Mouse (Mus musculus): ENCODE measurements around the gene Hoxc9. TPM values are rescaled to one million over a fixed set of nuclear protein-coding genes. Genes with fewer than 3 reads are reported as not detected.

The Hoxc9 gene
- polyA plus RNA-seq, 1 experiment from 2014 or later, result 0.75 TPM

GRCm38 (mm10) chr15:102965003-102965891 is 11.0 kb upstream of the Hoxc9 start:
- Histone ChIP-seq H3K27ac (no peak overlapping the region), H3K4me2 (replicated peaks) (no peak overlapping the region), H3K27me3 (ENCODE audit: control insufficient read depth, insufficient read depth, low read length) (peaks cover 99% of the 10 kb centered on the region), H3K4me3 (replicated peaks; ENCODE audit: low read length) (no peak overlapping the region), H3K4me1 (replicated peaks; ENCODE audit: control insufficient read depth, insufficient read depth, low read length) (no peaks in the 10 kb centered on the region), H3K9ac (no peak overlapping the region), H3K36me3 (replicated peaks; ENCODE audit: control insufficient read depth, insufficient read depth) (no peaks in the 10 kb centered on the region), H3K9me3 (ENCODE audit: control insufficient read depth, low read length) (no peaks in the 10 kb centered on the region)
- no peak for ATAC-seq (ENCODE audit: low FRiP score)
- 4% methylated on average over 26 of the region's 26 CpGs for WGBS
- DNase-seq (ENCODE audit: low spot score), result no peak

DNA sequence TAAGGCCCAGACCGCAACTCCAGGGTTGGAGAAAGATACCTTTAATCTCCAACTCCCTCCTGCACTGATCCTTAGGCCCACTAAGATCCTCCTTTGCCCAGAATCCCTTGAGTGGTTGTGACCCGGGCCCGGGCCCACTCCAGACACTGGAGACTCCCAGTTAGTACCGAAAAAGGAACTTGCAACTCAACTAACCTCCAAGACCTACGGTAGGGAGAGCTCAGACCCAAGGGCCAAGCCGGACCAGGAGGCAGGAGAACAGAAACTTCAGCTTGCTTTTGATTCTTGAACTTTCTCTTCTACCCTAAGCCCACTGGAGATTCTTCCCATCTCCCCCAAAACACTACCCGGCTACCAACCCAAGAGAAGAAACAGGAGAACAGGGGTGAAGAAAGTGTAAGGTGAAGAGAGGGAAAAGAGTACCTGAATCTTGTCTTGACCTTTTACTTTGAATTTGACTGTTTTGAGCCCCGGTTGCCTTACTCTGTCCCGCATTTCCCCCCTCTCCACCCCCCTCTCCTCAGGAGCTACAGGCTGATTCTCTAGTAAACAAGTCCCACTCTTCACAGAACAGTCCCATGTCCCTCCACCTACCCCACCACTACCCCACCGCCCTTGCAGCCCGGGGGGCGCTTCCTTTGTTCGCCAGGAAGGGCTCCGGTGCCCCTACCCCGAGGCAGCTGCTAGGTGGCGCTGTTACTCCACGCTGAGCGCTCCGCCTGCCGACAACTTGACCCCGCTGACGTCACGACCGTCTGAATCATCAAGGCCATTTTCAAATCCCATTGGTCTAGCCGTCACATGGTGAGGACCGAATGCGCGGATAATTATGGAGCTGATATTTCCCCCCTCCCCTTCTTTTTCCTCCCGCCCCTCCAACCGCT is 10.1 kb upstream of the Hoxc9 start:
- Histone ChIP-seq H3K27ac (no peak overlapping the region), H3K27me3 (ENCODE audit: control insufficient read depth, insufficient read depth, low read length) (peaks cover 99% of the 10 kb centered on the region), H3K4me2 (replicated peaks) (0 out of 2 replicates have a peak overlapping the region, but pooled peaks have one; percentile 9), H3K9ac (no peak overlapping the region), H3K4me1 (replicated peaks; ENCODE audit: control insufficient read depth, insufficient read depth, low read length) (no peaks in the 10 kb centered on the region), H3K9me3 (ENCODE audit: control insufficient read depth, low read length) (no peaks in the 10 kb centered on the region), H3K36me3 (replicated peaks; ENCODE audit: control insufficient read depth, insufficient read depth) (no peaks in the 10 kb centered on the region), H3K4me3 (replicated peaks; ENCODE audit: low read length) (0 out of 2 replicates have a peak overlapping the region, but pooled peaks have one; percentile 8)
- WGBS, result 3% methylated on average over 28 of the region's 30 CpGs
- ATAC-seq (ENCODE audit: low FRiP score), result no peak
- peak; percentile 66 for DNase-seq (ENCODE audit: low spot score)

DNA sequence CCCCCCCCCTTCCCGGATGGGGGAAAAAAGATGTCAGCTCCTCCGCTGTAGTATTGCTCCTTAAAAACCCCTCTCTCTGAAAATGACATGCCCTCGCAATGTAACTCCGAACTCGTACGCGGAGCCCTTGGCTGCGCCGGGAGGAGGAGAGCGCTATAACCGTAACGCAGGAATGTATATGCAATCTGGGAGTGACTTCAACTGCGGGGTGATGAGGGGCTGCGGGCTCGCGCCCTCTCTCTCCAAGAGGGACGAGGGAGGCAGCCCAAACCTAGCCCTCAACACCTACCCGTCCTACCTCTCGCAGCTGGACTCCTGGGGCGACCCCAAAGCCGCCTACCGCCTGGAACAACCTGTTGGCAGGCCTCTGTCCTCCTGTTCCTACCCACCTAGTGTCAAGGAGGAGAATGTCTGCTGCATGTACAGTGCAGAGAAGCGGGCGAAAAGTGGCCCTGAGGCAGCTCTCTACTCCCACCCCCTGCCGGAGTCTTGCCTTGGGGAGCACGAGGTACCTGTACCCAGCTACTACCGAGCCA is 9.4 kb upstream of the Hoxc9 start, which contains the start of gene Hoxc10:
TSS of gene Hoxc10 (plus strand) at position 21 of the 536 bp plus-strand sequence.
- no peak within 1 kb of the TSS for H3K9ac ChIP-seq

GRCm38 (mm10) chr15:102967312-102967510 is 9.0 kb upstream of the Hoxc9 start, which contains the start of gene Hoxc5:
Hoxc5 (plus strand) TSS chr15:102967443.
- no peaks in the 10 kb centered on the region for H3K4me1 ChIP-seq (replicated peaks; ENCODE audit: control insufficient read depth, insufficient read depth, low read length)
- 0 out of 2 replicates have a peak within 1 kb of the TSS, but pooled peaks have one; percentile 8 for H3K4me3 ChIP-seq (replicated peaks; ENCODE audit: low read length)
- H3K27me3 ChIP-seq (ENCODE audit: control insufficient read depth, insufficient read depth, low read length), result peaks cover 100% of the 10 kb centered on the region
- WGBS, result 2% methylated on average over 12 of the region's 12 CpGs
- no peak within 1 kb of the TSS for H3K27ac ChIP-seq
- ATAC-seq (ENCODE audit: low FRiP score), result no peak
- H3K36me3 ChIP-seq (replicated peaks; ENCODE audit: control insufficient read depth, insufficient read depth), result no peaks in the 10 kb centered on the region
- H3K9me3 ChIP-seq (ENCODE audit: control insufficient read depth, low read length), result no peaks in the 10 kb centered on the region
- H3K9ac ChIP-seq, result no peak within 1 kb of the TSS
- DNase-seq (ENCODE audit: low spot score), result no peak
- H3K4me2 ChIP-seq (replicated peaks), result 0 out of 2 replicates have a peak within 1 kb of the TSS, but pooled peaks have one; percentile 9

More for the DNA sequence above, 9.4 kb upstream of the Hoxc9 start, which contains the start of gene Hoxc10:
- no peaks in the 10 kb centered on the region for H3K4me1 ChIP-seq (replicated peaks; ENCODE audit: control insufficient read depth, insufficient read depth, low read length)
- DNase-seq (ENCODE audit: low spot score) (no peak), ATAC-seq (ENCODE audit: low FRiP score) (no peak)
- 0 out of 2 replicates have a peak within 1 kb of the TSS, but pooled peaks have one; percentile 8 for H3K4me3 ChIP-seq (replicated peaks; ENCODE audit: low read length)
- H3K4me2 ChIP-seq (replicated peaks), result 0 out of 2 replicates have a peak within 1 kb of the TSS, but pooled peaks have one; percentile 9
- H3K36me3 ChIP-seq (replicated peaks; ENCODE audit: control insufficient read depth, insufficient read depth), result no peaks in the 10 kb centered on the region
- WGBS, result 2% methylated on average over 27 of the region's 27 CpGs
- no peaks in the 10 kb centered on the region for H3K9me3 ChIP-seq (ENCODE audit: control insufficient read depth, low read length)
- no peak within 1 kb of the TSS for H3K27ac ChIP-seq
- peaks cover 99% of the 10 kb centered on the region for H3K27me3 ChIP-seq (ENCODE audit: control insufficient read depth, insufficient read depth, low read length)

- no peak overlapping the region for H3K4me3 ChIP-seq (replicated peaks; ENCODE audit: low read length)
- no peaks in the 10 kb centered on the region for H3K9me3 ChIP-seq (ENCODE audit: control insufficient read depth, low read length)
- no peaks in the 10 kb centered on the region for H3K36me3 ChIP-seq (replicated peaks; ENCODE audit: control insufficient read depth, insufficient read depth)
- H3K27me3 ChIP-seq (ENCODE audit: control insufficient read depth, insufficient read depth, low read length), result peaks cover 100% of the 10 kb centered on the region
- no peak overlapping the region for H3K27ac ChIP-seq
- H3K9ac ChIP-seq, result no peak overlapping the region
- WGBS, result 3% methylated on average over 34 of the region's 34 CpGs
- H3K4me2 ChIP-seq (replicated peaks), result no peak overlapping the region
- H3K4me1 ChIP-seq (replicated peaks; ENCODE audit: control insufficient read depth, insufficient read depth, low read length), result no peaks in the 10 kb centered on the region
- DNase-seq (ENCODE audit: low spot score), result no peak
- ATAC-seq (ENCODE audit: low FRiP score), result no peak
Measured at GRCm38 (mm10) chr15:102967511-102968397, 8.5 kb upstream of the Hoxc9 start.

DNA sequence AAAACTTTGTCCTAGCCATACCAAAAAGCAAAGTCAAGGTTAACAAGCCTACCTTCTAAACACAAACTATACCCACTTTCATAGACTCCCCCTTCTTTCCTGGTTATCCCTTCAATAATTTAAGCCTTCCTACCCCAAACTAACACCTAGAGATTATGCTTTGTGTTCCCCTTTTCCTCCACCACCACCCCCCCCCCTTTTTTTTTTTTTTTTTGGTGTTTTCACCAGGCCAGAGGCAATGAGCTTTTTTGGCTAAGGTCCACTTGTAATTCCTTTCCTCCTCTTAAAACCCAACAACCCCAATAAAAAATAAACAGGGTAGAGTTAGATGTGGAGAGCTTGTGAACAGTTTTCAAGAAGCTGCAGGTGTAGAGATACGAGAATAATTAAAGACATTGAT is 6.9 kb upstream of the Hoxc9 start:
- no peak overlapping the region for H3K4me3 ChIP-seq (replicated peaks; ENCODE audit: low read length)
- no peak overlapping the region for H3K9ac ChIP-seq
- no peaks in the 10 kb centered on the region for H3K4me1 ChIP-seq (replicated peaks; ENCODE audit: control insufficient read depth, insufficient read depth, low read length)
- no peaks in the 10 kb centered on the region for H3K36me3 ChIP-seq (replicated peaks; ENCODE audit: control insufficient read depth, insufficient read depth)
- peaks cover 100% of the 10 kb centered on the region for H3K27me3 ChIP-seq (ENCODE audit: control insufficient read depth, insufficient read depth, low read length)
- ATAC-seq (ENCODE audit: low FRiP score) (no peak), DNase-seq (ENCODE audit: low spot score) (no peak)
- no peak overlapping the region for H3K27ac ChIP-seq
- H3K4me2 ChIP-seq (replicated peaks), result no peak overlapping the region
- WGBS, result 40% methylated on average over 1 of the region's 1 CpGs
- no peaks in the 10 kb centered on the region for H3K9me3 ChIP-seq (ENCODE audit: control insufficient read depth, low read length)

GRCm38 (mm10) chr15:102970740-102971139 is 5.5 kb upstream of the Hoxc9 start:
- Histone ChIP-seq H3K36me3 (replicated peaks; ENCODE audit: control insufficient read depth, insufficient read depth) (no peaks in the 10 kb centered on the region), H3K9ac (no peak overlapping the region), H3K4me1 (replicated peaks; ENCODE audit: control insufficient read depth, insufficient read depth, low read length) (no peaks in the 10 kb centered on the region), H3K27me3 (ENCODE audit: control insufficient read depth, insufficient read depth, low read length) (peaks cover 100% of the 10 kb centered on the region), H3K9me3 (ENCODE audit: control insufficient read depth, low read length) (no peaks in the 10 kb centered on the region), H3K4me2 (replicated peaks) (no peak overlapping the region), H3K4me3 (replicated peaks; ENCODE audit: low read length) (no peak overlapping the region), H3K27ac (no peak overlapping the region)
- WGBS, result 3% methylated on average over 12 of the region's 12 CpGs
- ATAC-seq (ENCODE audit: low FRiP score) (no peak), DNase-seq (ENCODE audit: low spot score) (no peak)

DNA sequence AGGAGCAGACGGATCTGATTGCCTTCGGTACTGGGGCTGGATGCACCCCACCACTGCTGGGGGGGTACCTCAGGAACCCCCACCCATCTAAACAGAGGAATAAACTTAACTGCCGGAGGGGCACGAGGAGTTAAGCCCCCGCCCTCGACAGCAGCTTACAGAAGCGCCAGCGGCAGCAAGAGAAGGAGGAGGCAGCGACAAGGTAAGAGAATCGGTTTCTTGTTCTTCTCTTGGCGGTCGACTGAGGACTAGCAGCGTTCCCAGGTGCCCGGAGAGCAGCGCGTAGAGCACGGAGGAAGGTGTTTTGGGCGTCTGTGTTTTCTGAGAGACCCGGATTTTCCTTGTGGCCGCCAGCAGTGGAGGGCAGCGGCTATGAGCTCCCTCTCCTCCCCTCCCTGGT is 4.0 kb upstream of the Hoxc9 start:
- H3K27ac ChIP-seq, result no peak overlapping the region

More for the DNA sequence above, 4.0 kb upstream of the Hoxc9 start:
- Histone ChIP-seq H3K4me1 (replicated peaks; ENCODE audit: control insufficient read depth, insufficient read depth, low read length) (no peaks in the 10 kb centered on the region), H3K36me3 (replicated peaks; ENCODE audit: control insufficient read depth, insufficient read depth) (no peaks in the 10 kb centered on the region), H3K27me3 (ENCODE audit: control insufficient read depth, insufficient read depth, low read length) (peaks cover 100% of the 10 kb centered on the region), H3K9me3 (ENCODE audit: control insufficient read depth, low read length) (no peaks in the 10 kb centered on the region), H3K4me2 (replicated peaks) (no peak overlapping the region), H3K9ac (no peak overlapping the region), H3K4me3 (replicated peaks; ENCODE audit: low read length) (no peak overlapping the region)
- ATAC-seq (ENCODE audit: low FRiP score) (no peak), DNase-seq (ENCODE audit: low spot score) (no peak)
- 2% methylated on average over 21 of the region's 21 CpGs for WGBS
